Mouse (Mus musculus): Measurements from ENCODE around the gene Arl8a. TPM values are rescaled to one million over a fixed set of nuclear protein-coding genes. Genes with fewer than 3 reads are reported as not detected.
A peak's percentile ranks its signal among the peaks of the same experiment; 100 is the strongest.

Arl8a gene
- polyA plus RNA-seq, 1 experiment from 2014 or later: 55.5 TPM

DNA sequence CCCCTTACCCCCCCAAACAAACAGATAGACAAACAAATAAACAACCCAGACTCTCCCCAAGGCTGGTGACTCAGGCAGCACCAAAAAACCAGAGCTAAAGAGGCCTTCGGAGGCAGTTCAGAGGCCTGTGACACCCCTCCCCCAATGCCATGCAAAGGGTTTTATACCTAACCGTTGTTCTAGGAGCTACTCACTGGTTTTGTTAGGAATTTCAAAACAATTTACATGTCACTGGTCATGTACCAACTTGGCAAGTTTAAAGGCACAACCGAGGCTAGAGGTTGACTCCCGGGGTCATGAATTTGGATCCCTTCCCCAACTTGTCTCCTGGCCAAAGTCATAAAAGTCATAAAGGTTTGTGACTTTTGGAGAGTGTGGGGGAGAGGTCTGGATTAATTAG lies 53.8 kb downstream of the Arl8a start:
- H3K4me3 ChIP-seq (ENCODE audit: low read depth, low read length): no peak overlapping the region
- H3K4me2 ChIP-seq (replicated peaks; ENCODE audit: low read depth, low read length): no peak overlapping the region
- no peak for ATAC-seq (ENCODE audit: insufficient number of reproducible peaks, insufficient read depth, low FRiP score, low read depth)
- no peaks in the 10 kb centered on the region for H3K36me3 ChIP-seq (ENCODE audit: control insufficient read depth, insufficient read depth, low read length)
- WGBS: 80% methylated on average over 4 of the region's 4 CpGs
- H3K9ac ChIP-seq (replicated peaks; ENCODE audit: low read depth, low read length): no peak overlapping the region
- no peaks in the 10 kb centered on the region for H3K27me3 ChIP-seq (ENCODE audit: control insufficient read depth, insufficient read depth, low read length)
- no peak overlapping the region for H3K27ac ChIP-seq (ENCODE audit: low read length)
- no peaks in the 10 kb centered on the region for H3K9me3 ChIP-seq (ENCODE audit: control insufficient read depth, low read depth, low read length)
- H3K4me1 ChIP-seq (ENCODE audit: control insufficient read depth, insufficient read depth, low read length): no peaks in the 10 kb centered on the region

DNA sequence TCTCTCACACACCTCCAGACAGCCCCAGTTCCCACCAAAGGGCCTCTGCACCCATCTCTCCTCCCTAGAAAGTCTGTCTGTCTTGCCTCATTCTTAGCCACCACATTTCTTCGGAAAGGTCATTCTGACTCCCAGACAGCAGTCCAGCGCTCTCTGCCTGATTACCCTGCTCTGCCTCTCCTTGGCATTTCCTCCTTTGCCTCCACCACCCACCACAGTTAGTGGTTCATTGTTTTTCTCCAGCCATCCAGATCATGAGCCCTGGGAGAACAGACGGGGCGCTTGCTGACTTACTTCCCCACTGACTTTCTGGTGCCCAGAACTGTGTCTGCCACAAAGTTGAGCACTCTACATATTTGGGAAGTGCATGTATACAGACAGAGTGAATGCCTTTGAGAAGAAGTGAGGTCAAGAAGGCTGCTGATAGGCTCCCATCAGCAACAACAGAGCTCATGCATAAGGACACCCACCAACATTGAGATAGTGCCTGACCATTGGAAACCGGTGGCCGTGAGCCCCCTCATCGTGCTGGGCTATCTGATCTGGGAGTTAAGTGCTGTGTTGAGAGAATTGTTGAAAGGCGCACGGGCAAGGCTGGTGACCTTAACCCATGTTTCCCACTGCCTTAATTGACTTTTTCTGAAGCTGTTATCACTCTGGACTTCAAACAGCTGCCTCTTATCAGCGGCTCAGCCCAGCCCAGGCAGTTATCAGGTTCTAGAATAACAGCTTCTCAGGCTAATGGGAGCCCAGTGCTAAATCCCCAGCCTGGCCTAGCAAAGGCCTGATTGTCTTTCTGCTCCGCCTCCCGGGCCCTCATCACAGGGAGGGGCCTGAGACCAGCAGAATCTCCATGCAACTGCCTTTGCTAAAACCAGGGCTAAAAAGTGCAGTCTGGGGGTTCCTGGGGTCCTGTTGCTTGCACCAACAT lies 57.8 kb downstream of the Arl8a start:
- whole genome bisulfite sequencing: 30% methylated on average over 12 of the region's 12 CpGs
- Histone ChIP-seq H3K4me1 (ENCODE audit: control insufficient read depth, insufficient read depth, low read length) (no peaks in the 10 kb centered on the region), H3K4me2 (replicated peaks; ENCODE audit: low read depth, low read length) (no peak overlapping the region), H3K27ac (ENCODE audit: low read length) (peak overlapping the region; percentile 68; the same call in 1 of the 2 replicates), H3K27me3 (ENCODE audit: control insufficient read depth, insufficient read depth, low read length) (no peaks in the 10 kb centered on the region), H3K36me3 (ENCODE audit: control insufficient read depth, insufficient read depth, low read length) (no peaks in the 10 kb centered on the region), H3K9me3 (ENCODE audit: control insufficient read depth, low read depth, low read length) (no peaks in the 10 kb centered on the region), H3K9ac (replicated peaks; ENCODE audit: low read depth, low read length) (no peak overlapping the region), H3K4me3 (ENCODE audit: low read depth, low read length) (no peak overlapping the region)
- ATAC-seq (ENCODE audit: insufficient number of reproducible peaks, insufficient read depth, low FRiP score, low read depth): peak; percentile 87

DNA sequence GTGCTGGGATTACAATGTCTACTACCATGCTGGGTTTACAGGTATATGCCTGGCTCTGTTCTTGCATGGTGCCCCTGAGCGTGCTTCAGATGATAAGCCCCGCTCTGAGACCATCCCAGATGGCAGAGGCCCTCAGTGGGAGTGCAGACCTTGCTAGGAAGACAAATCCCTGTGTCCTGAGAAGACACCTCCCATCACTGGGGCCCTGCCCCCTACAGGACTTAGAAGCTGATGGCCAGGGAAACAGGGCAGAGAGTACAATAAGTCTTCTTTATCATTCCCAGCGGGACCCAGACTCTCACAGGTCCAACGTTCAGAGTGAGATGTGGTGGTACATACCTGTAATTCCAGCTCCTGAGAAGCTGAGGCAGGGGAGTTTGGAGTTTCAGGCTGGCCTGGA lies 58.6 kb downstream of the Arl8a start:
- no peaks in the 10 kb centered on the region for H3K36me3 ChIP-seq (ENCODE audit: control insufficient read depth, insufficient read depth, low read length)
- 55% methylated on average over 4 of the region's 4 CpGs for WGBS
- H3K4me3 ChIP-seq (ENCODE audit: low read depth, low read length): no peak overlapping the region
- H3K4me1 ChIP-seq (ENCODE audit: control insufficient read depth, insufficient read depth, low read length): no peaks in the 10 kb centered on the region
- H3K27ac ChIP-seq (ENCODE audit: low read length): peak overlapping the region; percentile 68; the same call in 1 of the 2 replicates
- no peak overlapping the region for H3K9ac ChIP-seq (replicated peaks; ENCODE audit: low read depth, low read length)
- H3K4me2 ChIP-seq (replicated peaks; ENCODE audit: low read depth, low read length): no peak overlapping the region
- ATAC-seq (ENCODE audit: insufficient number of reproducible peaks, insufficient read depth, low FRiP score, low read depth): no peak
- H3K27me3 ChIP-seq (ENCODE audit: control insufficient read depth, insufficient read depth, low read length): no peaks in the 10 kb centered on the region
- no peaks in the 10 kb centered on the region for H3K9me3 ChIP-seq (ENCODE audit: control insufficient read depth, low read depth, low read length)

Other genes starting within 250 kb of the Arl8a start
- gene Ppp1r12b, start 190.9 kb upstream of the Arl8a start, polyA plus RNA-seq (2014; fragmentation: Nextera tagmentation; extraction: Ambion mirVana): 28.9 and 32.8 TPM in 2 replicates
- 34.2 and 35.1 TPM in 2 replicates for gene Ube2t, start 184.3 kb upstream of the Arl8a start, polyA plus RNA-seq (2014; fragmentation: Nextera tagmentation; extraction: Ambion mirVana)
- gene Lgr6, start 41.5 kb upstream of the Arl8a start, polyA plus RNA-seq (2014; fragmentation: Nextera tagmentation; extraction: Ambion mirVana): 1.5 and 1.8 TPM in 2 replicates
- gene Ptpn7, start 14.1 kb upstream of the Arl8a start, polyA plus RNA-seq (2014; fragmentation: Nextera tagmentation; extraction: Ambion mirVana): 1.1 and 1.2 TPM in 2 replicates
- gene Gpr37l1, start 20.9 kb downstream of the Arl8a start, polyA plus RNA-seq (2014; fragmentation: Nextera tagmentation; extraction: Ambion mirVana): 0.69 and 0.71 TPM in 2 replicates
- 98.9 and 104 TPM in 2 replicates for gene Elf3, start 111.7 kb downstream of the Arl8a start, polyA plus RNA-seq (2014; fragmentation: Nextera tagmentation; extraction: Ambion mirVana)
- gene Rnpep, start 137.3 kb downstream of the Arl8a start, polyA plus RNA-seq (2014; fragmentation: Nextera tagmentation; extraction: Ambion mirVana): 124 and 128 TPM in 2 replicates
- 179 and 203 TPM in 2 replicates for gene Timm17a, start 167.0 kb downstream of the Arl8a start, polyA plus RNA-seq (2014; fragmentation: Nextera tagmentation; extraction: Ambion mirVana)
- gene Lmod1, start 178.0 kb downstream of the Arl8a start, polyA plus RNA-seq (2014; fragmentation: Nextera tagmentation; extraction: Ambion mirVana): 12.6 and 13.2 TPM in 2 replicates
- 41.4 and 44.5 TPM in 2 replicates for gene Shisa4, start 228.4 kb downstream of the Arl8a start, polyA plus RNA-seq (2014; fragmentation: Nextera tagmentation; extraction: Ambion mirVana)